Mouse (Mus musculus) ovary, postnatal 14 days (tissue): ENCODE results near the gene Gm21776.
"Not testable (repeated sequence)": the region's sequence is repeated elsewhere in the genome, so short reads cannot be mapped to it uniquely, and the experiment has no call there.

Experiments used
- DNase-seq: peaks from one replicate; pipeline ENCODE4 v3.0.0; 2022; ENCODE audit warnings: low spot score

The Gm21776 gene

DNA sequence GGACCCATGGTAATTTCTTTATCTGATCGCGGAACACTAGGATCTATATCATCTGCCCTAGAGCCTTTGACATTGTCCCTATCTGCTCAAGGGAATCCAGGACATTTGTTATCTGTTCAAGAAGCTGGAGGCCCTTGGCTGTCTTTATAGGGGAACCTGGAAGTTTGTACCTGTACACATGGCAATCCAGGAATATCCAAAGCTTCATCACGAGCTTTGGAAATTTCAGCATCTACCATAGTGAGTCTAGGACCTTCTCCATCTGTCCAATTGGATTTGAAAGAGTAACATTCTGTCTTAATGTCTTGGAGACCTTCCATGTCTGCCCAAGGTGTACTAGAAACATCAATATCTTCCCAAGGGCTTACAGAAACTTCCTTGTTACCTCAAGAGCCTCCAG is at the start of gene Gm21776:
TSS of gene Gm21776 (plus strand) at position 301 of the 400 bp plus-strand sequence.
- not testable (repeated sequence) for DNase-seq
